Mouse (Mus musculus): ENCODE data around the gene Synj2. TPM values are rescaled to one million over a fixed set of nuclear protein-coding genes. Genes with fewer than 3 reads are reported as not detected.

Synj2 gene
- polyA plus RNA-seq, 1 experiment from 2014 or later: 0.62 TPM

- Histone ChIP-seq H3K4me1 (ENCODE audit: insufficient read depth) (peaks cover 12% of the 10 kb centered on the region), H3K27ac (ENCODE audit: low read depth) (peak overlapping the region; percentile 64; the same call in 1 of the 2 replicates), H3K4me3 (ENCODE audit: low read depth, low read length) (no peak overlapping the region), H3K9me3 (ENCODE audit: low read length) (no peaks in the 10 kb centered on the region), H3K27me3 (ENCODE audit: insufficient read depth, low read length) (no peaks in the 10 kb centered on the region), H3K36me3 (replicated peaks; ENCODE audit: insufficient read depth, low read length) (no peaks in the 10 kb centered on the region; the same call in 1 of the 2 replicates), H3K9ac (replicated peaks) (0 out of 2 replicates have a peak overlapping the region, but pooled peaks have one; percentile 38), H3K4me2 (ENCODE audit: low read depth, low read length) (no peak overlapping the region)
- TF ChIP-seq CTCF (IDR thresholded peaks at IDR 0.05; ENCODE audit: low read depth) (no peak), EP300 (IDR thresholded peaks at IDR 0.05; ENCODE audit: low read depth) (no peak)
- peak; percentile 75 for ATAC-seq
- WGBS (ENCODE audit: insufficient replicate concordance): 20% methylated on average over 10 of the region's 14 CpGs
- DNase-seq: peak; percentile 63
These were observed 64.2 kb downstream of the Synj2 start for GRCm38 (mm10) chr17:6005246-6005637.

DNA sequence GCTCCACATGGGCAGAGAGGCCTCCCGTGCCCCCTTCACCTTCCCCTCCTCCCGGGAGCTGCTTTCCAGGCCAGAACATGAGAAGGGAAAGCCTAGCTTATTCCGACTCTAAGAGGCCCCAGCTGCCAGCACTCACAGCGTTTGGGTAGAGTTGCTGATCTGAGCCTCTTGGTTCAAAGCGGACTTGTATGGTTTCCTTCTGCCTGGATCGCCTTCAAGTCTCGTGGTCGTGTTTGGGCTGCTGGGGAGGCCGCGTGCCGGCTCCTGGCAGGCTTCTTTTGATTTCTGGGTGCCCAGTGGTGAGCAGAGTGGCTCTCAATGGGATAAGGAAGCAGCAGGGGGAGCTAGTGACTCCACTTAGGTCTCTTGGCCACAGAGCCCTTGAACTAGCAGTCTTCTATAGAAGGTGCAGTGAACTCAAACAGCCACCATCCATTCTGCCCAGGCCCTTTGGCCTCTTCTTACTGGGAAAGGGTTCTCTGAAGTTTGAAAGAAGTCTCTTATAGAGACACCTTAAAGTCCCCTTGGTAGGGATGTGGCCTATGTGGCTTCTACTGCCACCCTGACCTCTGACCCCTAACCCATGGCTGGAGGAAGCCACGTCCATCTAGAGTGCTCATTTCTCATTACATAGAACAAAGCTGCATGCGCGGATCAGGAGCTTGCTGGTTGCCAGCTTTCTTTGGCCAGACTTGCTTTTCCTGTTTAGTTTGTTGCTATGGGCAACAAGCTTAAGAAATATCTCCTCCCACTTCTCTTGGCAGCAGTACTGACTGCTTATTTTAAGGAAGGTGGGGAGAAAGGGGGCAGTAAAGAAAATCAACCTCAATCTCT lies 64.8 kb downstream of the Synj2 start:
- 0 out of 2 replicates have a peak overlapping the region, but pooled peaks have one; percentile 38 for H3K9ac ChIP-seq (replicated peaks)
- 30% methylated on average over 14 of the region's 14 CpGs for WGBS (ENCODE audit: insufficient replicate concordance)
- no peaks in the 10 kb centered on the region for H3K9me3 ChIP-seq (ENCODE audit: low read length)
- no peak overlapping the region for H3K4me3 ChIP-seq (ENCODE audit: low read depth, low read length)
- peak; percentile 51 for ATAC-seq
- H3K27me3 ChIP-seq (ENCODE audit: insufficient read depth, low read length): no peaks in the 10 kb centered on the region
- DNase-seq: peak; percentile 33
- TF ChIP-seq CTCF (IDR thresholded peaks at IDR 0.05; ENCODE audit: low read depth) (peak; percentile 36; the same call in 1 of the 2 replicates), EP300 (IDR thresholded peaks at IDR 0.05; ENCODE audit: low read depth) (no peak)
- H3K4me2 ChIP-seq (ENCODE audit: low read depth, low read length): no peak overlapping the region
- H3K4me1 ChIP-seq (ENCODE audit: insufficient read depth): peaks cover 12% of the 10 kb centered on the region
- no peaks in the 10 kb centered on the region; the same call in 1 of the 2 replicates for H3K36me3 ChIP-seq (replicated peaks; ENCODE audit: insufficient read depth, low read length)
- H3K27ac ChIP-seq (ENCODE audit: low read depth): peak overlapping the region; percentile 64

GRCm38 (mm10) chr17:6007101-6007780 lies 66.2 kb downstream of the Synj2 start:
- Histone ChIP-seq H3K4me3 (ENCODE audit: low read depth, low read length) (no peak overlapping the region), H3K36me3 (replicated peaks; ENCODE audit: insufficient read depth, low read length) (no peaks in the 10 kb centered on the region; the same call in 1 of the 2 replicates), H3K27ac (ENCODE audit: low read depth) (0 out of 2 replicates have a peak overlapping the region, but pooled peaks have one; percentile 12), H3K27me3 (ENCODE audit: insufficient read depth, low read length) (no peaks in the 10 kb centered on the region), H3K4me1 (ENCODE audit: insufficient read depth) (peaks cover 12% of the 10 kb centered on the region), H3K4me2 (ENCODE audit: low read depth, low read length) (no peak overlapping the region), H3K9ac (replicated peaks) (no peak overlapping the region), H3K9me3 (ENCODE audit: low read length) (no peaks in the 10 kb centered on the region)
- DNase-seq (no peak), ATAC-seq (no peak)
- WGBS (ENCODE audit: insufficient replicate concordance): 78% methylated on average over 5 of the region's 5 CpGs
- TF ChIP-seq EP300 (IDR thresholded peaks at IDR 0.05; ENCODE audit: low read depth) (no peak), CTCF (IDR thresholded peaks at IDR 0.05; ENCODE audit: low read depth) (no peak)

GRCm38 (mm10) chr17:6007902-6008301 lies 66.8 kb downstream of the Synj2 start:
- no peak for DNase-seq
- no peak overlapping the region for H3K4me3 ChIP-seq (ENCODE audit: low read depth, low read length)
- no peaks in the 10 kb centered on the region for H3K27me3 ChIP-seq (ENCODE audit: insufficient read depth, low read length)
- no peak for TF ChIP-seq CTCF (IDR thresholded peaks at IDR 0.05; ENCODE audit: low read depth)
- TF ChIP-seq EP300 (IDR thresholded peaks at IDR 0.05; ENCODE audit: low read depth): no peak
- no peaks in the 10 kb centered on the region; the same call in 1 of the 2 replicates for H3K36me3 ChIP-seq (replicated peaks; ENCODE audit: insufficient read depth, low read length)
- H3K9me3 ChIP-seq (ENCODE audit: low read length): no peaks in the 10 kb centered on the region
- peak; percentile 34; the same call in 1 of the 2 replicates for ATAC-seq
- peaks cover 12% of the 10 kb centered on the region for H3K4me1 ChIP-seq (ENCODE audit: insufficient read depth)
- no peak overlapping the region for H3K27ac ChIP-seq (ENCODE audit: low read depth)
- no peak overlapping the region for H3K9ac ChIP-seq (replicated peaks)
- 38% methylated on average over 9 of the region's 9 CpGs for WGBS (ENCODE audit: insufficient replicate concordance)
- no peak overlapping the region for H3K4me2 ChIP-seq (ENCODE audit: low read depth, low read length)

DNA sequence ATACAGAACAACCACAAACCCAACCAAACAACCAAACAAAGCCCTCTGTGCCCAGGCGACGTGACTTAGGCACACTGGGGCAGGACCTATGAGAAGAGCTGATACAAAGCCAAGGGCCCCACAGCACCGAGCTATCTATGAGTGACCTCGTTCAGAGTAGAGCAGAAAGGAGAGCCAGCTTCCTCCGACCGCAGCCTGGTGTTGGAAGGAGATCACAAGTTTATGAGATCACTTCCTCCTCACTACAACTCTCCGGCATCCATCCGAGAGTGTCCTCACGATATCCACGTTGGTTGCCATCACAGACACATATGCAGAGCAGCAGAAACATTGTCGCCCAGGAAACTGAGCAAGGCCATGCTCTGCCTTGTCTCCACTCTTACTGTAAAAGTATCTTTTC lies 67.5 kb downstream of the Synj2 start:
- ATAC-seq: peak; percentile 53
- no peaks in the 10 kb centered on the region for H3K9me3 ChIP-seq (ENCODE audit: low read length)
- no peaks in the 10 kb centered on the region for H3K27me3 ChIP-seq (ENCODE audit: insufficient read depth, low read length)
- TF ChIP-seq CTCF (IDR thresholded peaks at IDR 0.05; ENCODE audit: low read depth): no peak
- no peak for TF ChIP-seq EP300 (IDR thresholded peaks at IDR 0.05; ENCODE audit: low read depth)
- DNase-seq: no peak
- H3K4me1 ChIP-seq (ENCODE audit: insufficient read depth): peaks cover 12% of the 10 kb centered on the region
- H3K4me2 ChIP-seq (ENCODE audit: low read depth, low read length): no peak overlapping the region
- 22% methylated on average over 11 of the region's 11 CpGs for WGBS (ENCODE audit: insufficient replicate concordance)
- H3K27ac ChIP-seq (ENCODE audit: low read depth): no peak overlapping the region
- no peak overlapping the region for H3K9ac ChIP-seq (replicated peaks)
- H3K4me3 ChIP-seq (ENCODE audit: low read depth, low read length): no peak overlapping the region
- H3K36me3 ChIP-seq (replicated peaks; ENCODE audit: insufficient read depth, low read length): peaks cover 2% of the 10 kb centered on the region; the same call in 1 of the 2 replicates

DNA sequence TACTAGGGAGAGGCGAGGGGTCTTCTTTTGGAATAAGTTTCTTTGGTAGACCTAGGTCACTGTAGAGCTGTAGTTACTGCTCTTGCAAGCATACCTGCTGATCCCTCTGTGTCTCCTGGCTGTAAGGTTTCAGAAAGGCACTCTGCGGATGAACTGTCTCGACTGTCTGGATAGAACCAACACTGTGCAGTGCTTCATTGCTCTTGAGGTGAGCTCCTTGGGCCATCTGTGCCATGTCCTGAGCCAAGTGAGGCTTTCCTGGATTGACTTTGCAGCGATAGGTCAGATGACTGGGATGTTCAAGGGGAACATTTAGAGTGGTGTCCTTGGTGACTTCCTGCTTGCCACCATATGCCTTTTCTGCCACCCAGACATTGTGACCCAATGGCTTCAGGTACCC lies 68.5 kb downstream of the Synj2 start:
- no peak overlapping the region for H3K27ac ChIP-seq (ENCODE audit: low read depth)
- H3K4me1 ChIP-seq (ENCODE audit: insufficient read depth): peaks cover 12% of the 10 kb centered on the region
- no peak for DNase-seq
- no peaks in the 10 kb centered on the region for H3K27me3 ChIP-seq (ENCODE audit: insufficient read depth, low read length)
- TF ChIP-seq CTCF (IDR thresholded peaks at IDR 0.05; ENCODE audit: low read depth) (no peak), EP300 (IDR thresholded peaks at IDR 0.05; ENCODE audit: low read depth) (no peak)
- ATAC-seq: no peak
- WGBS (ENCODE audit: insufficient replicate concordance): 85% methylated on average over 4 of the region's 4 CpGs
- H3K9ac ChIP-seq (replicated peaks): no peak overlapping the region
- no peaks in the 10 kb centered on the region for H3K9me3 ChIP-seq (ENCODE audit: low read length)
- H3K4me2 ChIP-seq (ENCODE audit: low read depth, low read length): no peak overlapping the region
- no peak overlapping the region for H3K4me3 ChIP-seq (ENCODE audit: low read depth, low read length)
- H3K36me3 ChIP-seq (replicated peaks; ENCODE audit: insufficient read depth, low read length): peaks cover 6% of the 10 kb centered on the region; the same call in 1 of the 2 replicates
